Mouse (Mus musculus): ENCODE measurements around the gene Pank2.

DNA sequence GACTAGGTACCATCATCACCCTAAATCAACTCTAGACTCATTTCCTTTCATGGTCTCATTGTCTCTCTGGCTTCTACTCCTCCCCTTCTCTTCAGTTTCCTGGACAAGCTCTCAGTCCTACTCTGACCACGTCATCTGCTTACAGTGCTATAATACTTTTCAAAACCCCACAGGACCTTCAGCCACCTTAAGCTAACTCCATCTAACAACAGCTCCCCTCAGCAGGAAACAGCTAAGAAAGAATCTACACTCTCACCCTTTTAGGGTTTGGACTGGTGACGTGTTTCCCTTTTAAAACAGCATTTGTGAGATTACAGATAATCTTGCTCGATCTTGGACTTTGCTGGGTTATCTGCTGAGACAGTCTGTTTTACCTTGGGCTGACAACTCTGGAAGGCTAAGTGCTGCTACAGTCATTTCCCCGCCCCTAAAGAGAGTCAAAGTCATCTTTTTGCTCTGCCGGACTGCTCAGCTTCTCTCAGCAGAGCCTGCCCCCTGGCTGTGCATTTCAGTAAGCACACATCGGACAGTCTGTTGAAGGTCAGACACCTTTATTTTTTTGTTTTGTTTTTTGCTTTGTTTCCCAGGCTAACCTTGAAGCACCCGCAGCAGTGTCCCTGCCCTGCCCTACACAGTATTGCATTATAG lies 8.5 kb upstream of the Pank2 start:
- no peak for TF ChIP-seq POLR2A (IDR thresholded peaks at IDR 0.05; ENCODE audit: borderline replicate concordance, insufficient read depth, low read length)
- TF ChIP-seq CTCF (IDR thresholded peaks at IDR 0.05; ENCODE audit: borderline replicate concordance, insufficient read depth, low read depth, low read length): peak; percentile 61
